Mouse (Mus musculus) forebrain, embryonic 11.5 days (tissue): ENCODE results near the gene H2-Q6. TPM values are rescaled to one million over a fixed set of nuclear protein-coding genes. Genes with fewer than 3 reads are reported as not detected.
A peak's percentile ranks its signal among the peaks of the same experiment; 100 is the strongest.
"Not testable (repeated sequence)": the region's sequence is repeated elsewhere in the genome, so short reads cannot be mapped to it uniquely, and the experiment has no call there.

Experiments used
- ATAC-seq: fragments of 200-750 bp; cut with Nextera tagmentation; replicated peaks from 2 replicates; pipeline ENCODE4 v1.8.0; 2017; ENCODE audit warnings: moderate TSS enrichment; ENCODE audit not compliant: low FRiP score
- DNase-seq: peaks from one replicate; pipeline ENCODE4 v3.0.0-alpha.2; 2017; ENCODE audit warnings: low spot score
- H3K27ac ChIP-seq: fragments of 300-500 bp; sonication (generic); 2 replicates; pipeline ENCODE4 v1.5.1; 2014; ENCODE audit warnings: low read depth, low read length
- H3K27me3 ChIP-seq: fragments of 300-500 bp; sonication (generic); 2 replicates; pipeline ENCODE4 v1.6.1; 2014; ENCODE audit warnings: mild to moderate bottlenecking, low read length, mixed read lengths; ENCODE audit not compliant: control insufficient read depth, insufficient read depth
- H3K36me3 ChIP-seq: fragments of 300-500 bp; sonication (generic); 2 replicates; pipeline ENCODE4 v1.6.1; 2014; ENCODE audit warnings: mild to moderate bottlenecking, low read length, moderate library complexity, mixed read lengths; ENCODE audit not compliant: control insufficient read depth, insufficient read depth
- H3K4me1 ChIP-seq: fragments of 300-500 bp; sonication (generic); replicated peaks from 2 replicates; pipeline ENCODE4 v1.6.1; 2014; ENCODE audit warnings: low read length, mixed read lengths; ENCODE audit not compliant: control insufficient read depth, insufficient read depth
- H3K4me2 ChIP-seq: fragments of 300-500 bp; sonication (generic); 2 replicates; pipeline ENCODE4 v1.6.1; 2014; ENCODE audit warnings: low read depth, mild to moderate bottlenecking, low read length, moderate library complexity, mixed read lengths; ENCODE audit not compliant: severe bottlenecking
- H3K4me3 ChIP-seq: fragments of 300-500 bp; sonication (generic); 2 replicates; pipeline ENCODE4 v1.5.1; 2014; ENCODE audit warnings: low read depth, low read length
- H3K9ac ChIP-seq: fragments of 300-500 bp; sonication (generic); 2 replicates; pipeline ENCODE4 v1.6.1; 2014; ENCODE audit warnings: low read length
- H3K9me3 ChIP-seq: fragments of 300-500 bp; sonication (generic); 2 replicates; pipeline ENCODE4 v1.6.1; 2016; ENCODE audit warnings: low read length, mixed read lengths; ENCODE audit not compliant: control insufficient read depth
- WGBS: fragments of 180-500 bp; shearing (Covaris S2); extraction: QIAGEN DNeasy Blood & Tissue Kit; methylation state at CpG from one replicate; pipeline ENCODE4 v1.1.7; 2014; 5-methylcytosine and 5-hydroxymethylcytosine counted together
- polyA plus RNA-seq: library from polyadenylated mRNA; unstranded; fragments of >200 nt; fragmentation: Nextera tagmentation; extraction: Ambion mirVana; gene quantifications from 2 replicates; pipeline ENCODE4 v1.2.1, GENCODE M21; 2014

H2-Q6 gene
- polyA plus RNA-seq = 0.72 and 1.2 TPM in 2 replicates

DNA sequence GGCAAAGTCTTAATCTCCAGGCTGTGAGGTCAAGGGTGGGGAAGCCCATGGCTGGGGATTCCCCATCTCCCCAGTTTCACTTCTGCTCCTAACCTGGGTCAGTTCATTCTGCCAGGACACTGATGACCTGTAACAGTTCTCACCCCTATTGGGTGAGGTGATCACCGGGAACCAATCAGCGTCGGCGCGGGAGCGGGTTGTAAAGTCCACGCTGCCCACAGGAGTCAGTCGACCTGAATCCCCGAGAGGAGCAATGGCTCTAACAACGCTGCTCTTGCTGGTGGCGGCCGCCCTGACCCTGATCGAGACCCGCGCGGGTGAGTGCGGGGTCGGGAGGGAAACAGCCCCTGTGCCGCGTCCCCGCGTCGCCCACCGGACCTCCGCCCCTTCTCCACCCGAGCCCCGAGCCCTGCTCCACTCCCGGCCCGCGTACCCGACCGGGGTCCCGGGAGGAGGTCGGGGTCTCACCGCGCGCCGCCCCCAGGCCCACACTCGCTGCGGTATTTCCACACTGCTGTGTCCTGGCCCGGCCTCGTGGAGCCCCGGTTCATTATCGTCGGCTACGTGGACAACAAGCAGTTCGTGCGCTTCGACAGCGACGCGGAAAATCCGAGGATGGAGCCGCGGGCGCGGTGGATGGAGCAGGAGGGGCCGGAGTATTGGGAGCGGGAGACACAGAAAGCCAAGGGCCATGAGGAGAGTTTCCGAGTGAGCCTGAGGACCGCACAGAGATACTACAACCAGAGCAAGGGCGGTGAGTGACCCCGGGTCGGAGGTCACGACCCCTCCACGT lies at the start of gene H2-Q6:
TSS of gene H2-Q6 (plus strand) at position 227 of the 793 bp plus-strand sequence.
- not testable (repeated sequence) for H3K9me3 ChIP-seq, H3K4me1 ChIP-seq, H3K27ac ChIP-seq, H3K9ac ChIP-seq, H3K36me3 ChIP-seq
- ATAC-seq (peak; percentile 52), DNase-seq (peak; percentile 75)
- 1% methylated on average over 48 of the region's 66 CpGs for WGBS
- Histone ChIP-seq H3K27me3 (peaks cover 10% of the 10 kb centered on the region), H3K4me3 (peak within 1 kb of the TSS; percentile 28), H3K4me2 (peak within 1 kb of the TSS; percentile 58)

DNA sequence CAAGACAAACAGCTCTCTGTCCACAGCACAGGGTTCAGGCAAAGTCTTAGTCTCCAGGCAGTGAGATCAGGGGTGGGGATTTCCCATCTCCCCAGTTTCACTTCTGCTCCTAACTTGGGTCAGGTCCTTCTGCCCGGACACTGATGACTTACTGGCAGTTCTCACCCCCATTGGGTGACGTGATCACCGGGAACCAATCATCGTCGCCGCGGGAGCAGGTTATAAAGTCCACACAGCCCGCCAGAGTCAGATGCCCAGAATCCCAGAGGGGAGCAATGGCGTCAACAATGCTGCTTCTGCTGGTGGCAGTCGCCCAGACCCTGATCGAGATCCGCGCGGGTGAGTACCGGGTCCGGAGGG lies 45.3 kb upstream of the H2-Q6 start, which contains the start of gene H2-Q4:
TSS of gene H2-Q4 (plus strand) at position 249 of the 360 bp plus-strand sequence.
- peak; percentile 80 for ATAC-seq
- H3K4me1 ChIP-seq = no peaks in the 10 kb centered on the region
- peak within 1 kb of the TSS; percentile 61 for H3K9ac ChIP-seq
- DNase-seq = peak; percentile 84
- no peaks in the 10 kb centered on the region for H3K36me3 ChIP-seq
- 0 out of 2 replicates have a peak, but pooled peaks cover 2% of the 10 kb centered on the region for H3K27me3 ChIP-seq
- peak within 1 kb of the TSS; percentile 40 for H3K4me3 ChIP-seq
- H3K4me2 ChIP-seq = peak within 1 kb of the TSS; percentile 84
- under 1% methylated on average over 15 of the region's 16 CpGs for WGBS
- H3K9me3 ChIP-seq = no peaks in the 10 kb centered on the region
- no peak within 1 kb of the TSS for H3K27ac ChIP-seq

- no peaks in the 10 kb centered on the region for H3K9me3 ChIP-seq
- peak overlapping the region; percentile 40 for H3K4me3 ChIP-seq
- no peaks in the 10 kb centered on the region for H3K36me3 ChIP-seq
- WGBS = 1% methylated on average over 67 of the region's 70 CpGs
- no peak overlapping the region for H3K27ac ChIP-seq
- H3K9ac ChIP-seq = peak overlapping the region; percentile 61
- DNase-seq = peak; percentile 70
- no peaks in the 10 kb centered on the region for H3K4me1 ChIP-seq
- ATAC-seq = peak; percentile 36; the same call in 1 of the 2 replicates
- 0 out of 2 replicates have a peak, but pooled peaks cover 2% of the 10 kb centered on the region for H3K27me3 ChIP-seq
- peak overlapping the region; percentile 84 for H3K4me2 ChIP-seq
Observed at GRCm38 (mm10) chr17:35379729-35380451, 44.8 kb upstream of the H2-Q6 start.

DNA sequence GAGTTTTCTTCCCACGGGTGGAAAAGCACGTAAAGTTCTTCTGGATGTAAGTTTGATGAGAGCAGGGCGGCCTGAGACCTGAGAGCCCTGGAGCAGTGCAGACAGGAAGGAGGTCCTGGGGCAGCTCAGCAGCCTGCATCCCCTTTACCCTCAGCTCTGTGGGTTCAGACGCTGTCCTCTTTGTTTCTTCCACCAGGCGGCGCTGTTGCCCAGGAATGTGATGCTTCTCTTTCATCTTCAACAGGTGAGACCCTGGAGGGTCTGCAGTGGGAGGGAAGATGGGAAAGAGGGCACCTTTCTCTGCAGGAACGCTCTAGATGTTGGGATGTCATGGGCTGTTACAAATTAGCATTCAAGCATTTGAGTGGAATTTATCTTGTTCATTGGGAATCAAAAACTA lies 34.9 kb upstream of the H2-Q6 start:
- not testable (repeated sequence) for H3K9ac ChIP-seq, H3K4me3 ChIP-seq, H3K9me3 ChIP-seq, H3K36me3 ChIP-seq, H3K27me3 ChIP-seq, H3K27ac ChIP-seq, H3K4me2 ChIP-seq, H3K4me1 ChIP-seq, ATAC-seq
- 11% methylated on average over 7 of the region's 7 CpGs for WGBS
- peak; percentile 72 for DNase-seq

GRCm38 (mm10) chr17:35392671-35393070 lies 32.0 kb upstream of the H2-Q6 start:
- not testable (repeated sequence) for H3K4me3 ChIP-seq, H3K4me1 ChIP-seq, ATAC-seq, H3K9ac ChIP-seq, H3K27me3 ChIP-seq, H3K27ac ChIP-seq, H3K4me2 ChIP-seq, H3K36me3 ChIP-seq, DNase-seq, H3K9me3 ChIP-seq
- WGBS = 76% methylated on average over 2 of the region's 2 CpGs

- peak overlapping the region; percentile 38 for H3K4me2 ChIP-seq
- not testable (repeated sequence) for H3K9ac ChIP-seq, H3K27me3 ChIP-seq, H3K9me3 ChIP-seq, H3K36me3 ChIP-seq, DNase-seq, H3K27ac ChIP-seq, H3K4me1 ChIP-seq
- 2% methylated on average over 45 of the region's 75 CpGs for WGBS
- peak overlapping the region; percentile 24 for H3K4me3 ChIP-seq
- peak; percentile 71 for ATAC-seq
Observed at GRCm38 (mm10) chr17:35393864-35394800, 30.5 kb upstream of the H2-Q6 start.

DNA sequence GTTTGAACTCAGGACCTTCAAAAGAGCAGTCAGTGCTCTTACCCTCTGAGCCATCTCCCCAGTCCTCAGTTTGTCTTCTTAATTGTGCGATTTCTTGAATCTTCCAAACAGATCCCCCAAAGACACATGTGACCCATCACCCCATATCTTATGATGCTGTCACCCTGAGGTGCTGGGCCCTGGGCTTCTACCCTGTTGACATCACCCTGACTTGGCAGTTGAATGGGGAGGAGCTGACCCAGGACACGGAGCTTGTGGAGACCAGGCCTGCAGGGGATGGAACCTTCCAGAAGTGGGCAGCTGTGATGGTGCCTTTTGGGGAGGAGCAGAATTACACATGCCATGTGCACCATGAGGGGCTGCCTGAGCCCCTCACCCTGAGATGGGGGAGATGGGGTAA lies 27.7 kb upstream of the H2-Q6 start:
- not testable (repeated sequence) for H3K36me3 ChIP-seq, H3K9me3 ChIP-seq, H3K4me1 ChIP-seq, DNase-seq, H3K4me2 ChIP-seq, H3K27me3 ChIP-seq, ATAC-seq, H3K4me3 ChIP-seq, H3K27ac ChIP-seq, H3K9ac ChIP-seq
- WGBS = 78% methylated on average over 2 of the region's 2 CpGs

DNA sequence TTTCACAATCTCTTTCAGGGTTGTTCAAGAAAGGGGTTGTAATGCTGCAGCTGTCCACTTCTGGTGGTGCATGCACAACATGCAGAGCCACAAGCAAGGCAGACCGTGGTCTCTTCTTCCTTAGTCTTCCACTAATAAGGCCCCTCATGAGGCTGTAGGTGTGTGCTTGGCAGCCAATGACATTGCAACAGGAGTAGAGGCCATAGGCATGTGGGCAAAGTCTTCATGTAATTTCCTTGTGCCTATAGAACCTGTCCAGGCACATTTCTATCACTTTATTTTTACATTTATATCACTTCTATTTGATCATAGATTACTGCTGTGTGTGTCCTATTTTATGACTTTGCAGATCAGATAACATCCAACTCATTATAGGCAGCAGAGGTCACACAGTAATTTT lies 11.6 kb upstream of the H2-Q6 start:
- H3K9me3 ChIP-seq, H3K27me3 ChIP-seq, H3K9ac ChIP-seq, DNase-seq, H3K4me3 ChIP-seq, H3K27ac ChIP-seq, H3K4me2 ChIP-seq, H3K4me1 ChIP-seq, ATAC-seq, H3K36me3 ChIP-seq: not testable (repeated sequence)
- WGBS = no CpG with 5 or more reads among the region's 1 CpGs
